Mouse (Mus musculus): Measurements from ENCODE around the gene Glt28d2.
"Not testable (repeated sequence)": the region's sequence is repeated elsewhere in the genome, so short reads cannot be mapped to it uniquely, and the experiment has no call there.

Gene Glt28d2

DNA sequence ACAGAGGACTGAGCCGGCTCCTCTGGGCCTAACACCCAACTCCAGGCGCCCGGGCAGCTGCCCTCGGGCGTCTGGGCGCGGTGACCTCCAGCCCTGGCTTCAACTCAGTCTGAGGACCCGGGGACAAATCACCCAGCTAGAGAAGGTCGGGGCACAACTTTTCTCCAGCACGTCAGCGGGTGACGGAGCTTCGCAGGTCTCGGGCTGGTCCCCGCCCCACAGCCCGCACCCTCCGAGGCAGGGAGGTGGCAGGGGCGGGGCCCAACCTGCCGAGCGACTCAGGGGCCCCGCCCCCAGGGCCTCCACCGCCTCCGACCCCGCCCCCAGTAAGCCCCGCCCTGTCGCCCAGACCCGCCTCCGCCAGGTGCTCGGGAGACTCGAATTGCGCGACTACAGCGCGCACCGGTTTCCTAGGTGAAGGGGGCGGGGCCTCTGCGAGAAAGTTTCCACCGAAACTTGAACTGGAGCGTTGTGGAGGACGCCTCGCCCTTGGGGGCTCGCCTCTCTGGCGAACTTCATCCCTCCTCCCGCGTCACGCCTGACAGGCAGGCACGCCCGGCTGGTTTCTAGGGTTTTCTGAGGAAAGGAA, at the start of gene Glt28d2, which contains the start of gene Gm37240:
TSS of gene Glt28d2 (minus strand) at position 278 of the 589 bp plus-strand sequence.
TSS of gene Gm37240 (minus strand) at position 280 of the 589 bp plus-strand sequence.
- peak; percentile 37 to 79 for DNase-seq (ENCODE audit: low spot score in 2 of 2)

DNA sequence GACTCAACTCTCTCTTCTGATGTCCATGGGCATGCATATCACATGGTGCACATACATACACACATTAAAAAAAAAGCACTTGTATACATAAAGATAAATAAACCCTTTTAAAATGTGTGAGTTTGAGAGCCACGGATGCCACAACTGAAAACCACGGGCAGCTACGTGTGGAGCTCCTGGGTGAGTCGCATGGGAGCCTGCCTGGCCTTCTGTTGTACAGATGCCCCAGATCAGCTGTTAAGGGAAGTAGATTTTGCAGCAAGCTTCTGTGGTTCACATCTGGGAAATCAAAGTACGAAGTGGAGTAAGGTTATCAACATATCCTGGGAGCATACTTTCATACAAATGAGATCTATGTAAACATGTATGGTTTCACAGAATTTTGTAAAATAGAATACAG, 46.3 kb upstream of the Glt28d2 start:
- no peak for DNase-seq (ENCODE audit: low spot score in 2 of 2)

DNA sequence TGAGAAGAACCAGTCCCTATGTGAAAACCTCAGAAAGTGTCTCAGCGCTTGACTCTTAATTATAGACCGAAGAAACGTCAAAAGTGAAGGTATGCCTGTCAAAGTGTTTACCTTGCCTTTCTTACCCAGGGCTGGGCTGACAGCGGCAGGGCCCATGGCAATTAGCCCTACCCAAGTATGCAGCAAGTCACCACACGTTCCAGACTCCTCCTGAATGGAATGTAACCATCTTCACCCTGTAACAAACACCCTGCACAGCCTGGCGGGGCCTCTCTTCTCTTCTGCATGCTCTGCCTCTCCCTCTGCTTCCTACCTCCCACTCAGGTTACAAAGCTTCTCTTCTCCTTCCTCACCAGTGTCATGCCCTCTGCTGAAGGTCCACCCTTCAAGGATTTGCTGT, 44.5 kb upstream of the Glt28d2 start:
- DNase-seq (ENCODE audit: low spot score in 2 of 2), result no peak

DNA sequence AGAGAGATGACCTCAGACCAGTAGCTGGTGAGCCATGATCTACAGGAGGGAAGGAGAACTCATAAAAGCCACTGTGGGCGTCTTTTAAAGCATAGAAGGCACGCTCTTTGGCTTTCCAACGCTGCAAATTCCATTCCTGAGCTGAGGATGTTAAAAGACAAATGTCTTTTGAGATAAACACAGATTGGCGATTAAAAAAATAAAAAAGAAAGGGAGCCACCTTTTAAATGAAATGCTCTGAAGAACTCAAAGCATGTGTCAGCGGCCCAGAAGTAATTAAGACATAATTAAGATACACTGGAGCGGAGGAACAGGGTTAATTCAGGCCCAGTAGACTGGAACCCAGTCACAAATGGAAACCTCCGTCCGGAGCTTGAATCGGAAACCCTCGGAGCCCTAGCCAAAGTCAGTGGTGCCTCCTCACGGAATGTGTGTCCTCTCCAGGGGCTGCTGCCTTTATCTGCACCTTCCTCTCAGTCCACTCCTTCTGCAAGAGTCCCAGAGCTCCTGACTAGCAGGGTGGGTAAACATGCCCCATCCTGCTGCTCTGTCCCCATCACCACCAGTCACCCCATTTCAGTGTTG, 43.4 kb upstream of the Glt28d2 start:
- DNase-seq (ENCODE audit: low spot score in 2 of 2), result no peak

DNA sequence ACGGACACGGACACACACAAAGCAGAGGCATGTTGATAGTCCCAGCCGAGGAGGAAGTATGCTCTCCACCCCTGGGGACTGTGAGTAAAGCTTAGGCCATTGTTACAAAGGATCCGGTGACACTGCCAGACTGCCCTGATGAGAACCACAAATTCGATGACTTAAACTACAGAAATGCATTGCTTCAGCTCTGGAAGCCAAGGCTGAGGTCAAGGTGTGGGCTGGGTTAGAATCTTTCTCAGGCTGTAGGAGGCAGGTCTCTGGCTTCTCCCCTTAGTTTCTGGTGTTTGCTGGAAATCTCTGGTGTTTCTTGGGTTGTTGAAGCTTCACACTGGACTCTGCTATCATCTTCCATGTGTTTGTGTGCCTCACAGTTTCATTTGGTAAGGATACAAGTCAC, 42.4 kb upstream of the Glt28d2 start:
- no peak for DNase-seq (ENCODE audit: low spot score in 2 of 2)

DNA sequence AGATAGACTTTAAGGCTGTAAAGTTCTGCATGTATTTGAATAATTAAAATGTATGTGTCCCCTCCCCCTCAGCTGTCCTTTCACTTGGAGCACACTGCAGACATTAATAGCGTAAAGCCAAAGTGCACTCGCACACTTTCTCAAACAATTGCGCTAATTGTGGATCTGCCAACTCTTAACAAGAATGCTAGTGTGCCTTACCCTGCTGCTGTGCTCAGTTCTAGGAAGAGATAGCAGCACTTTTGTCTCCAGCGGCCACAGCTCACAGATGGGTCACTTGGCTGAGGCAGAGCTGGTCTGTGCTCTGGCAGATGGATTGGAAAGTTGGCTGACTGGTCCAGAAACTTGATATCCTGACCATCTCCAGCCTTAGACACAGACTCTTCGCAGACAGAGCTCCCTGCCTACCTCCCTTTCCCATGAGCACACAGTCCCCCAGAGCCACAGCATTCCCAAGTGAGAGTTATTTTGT, 40.9 kb upstream of the Glt28d2 start:
- DNase-seq (ENCODE audit: low spot score in 2 of 2), result no peak

DNA sequence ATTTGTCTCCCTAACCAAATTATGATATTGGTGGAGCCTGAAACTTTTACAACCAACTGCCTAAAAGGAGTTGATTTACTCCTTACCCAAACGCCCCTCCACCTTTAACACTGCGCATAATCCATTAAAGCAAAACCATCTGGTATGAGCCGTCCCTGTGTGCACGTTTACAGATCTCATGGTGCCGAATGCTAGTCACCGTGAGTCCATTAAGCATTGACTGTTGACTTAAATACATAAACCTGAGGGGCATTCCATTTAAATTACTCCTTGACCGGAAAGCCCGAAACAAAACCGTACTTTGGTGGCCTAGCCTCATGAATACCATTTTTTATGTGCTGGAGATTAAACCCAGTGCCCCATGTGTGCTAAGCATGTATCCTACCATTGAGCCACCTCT, 40.0 kb upstream of the Glt28d2 start:
- DNase-seq (ENCODE audit: low spot score in 2 of 2), result no peak

DNA sequence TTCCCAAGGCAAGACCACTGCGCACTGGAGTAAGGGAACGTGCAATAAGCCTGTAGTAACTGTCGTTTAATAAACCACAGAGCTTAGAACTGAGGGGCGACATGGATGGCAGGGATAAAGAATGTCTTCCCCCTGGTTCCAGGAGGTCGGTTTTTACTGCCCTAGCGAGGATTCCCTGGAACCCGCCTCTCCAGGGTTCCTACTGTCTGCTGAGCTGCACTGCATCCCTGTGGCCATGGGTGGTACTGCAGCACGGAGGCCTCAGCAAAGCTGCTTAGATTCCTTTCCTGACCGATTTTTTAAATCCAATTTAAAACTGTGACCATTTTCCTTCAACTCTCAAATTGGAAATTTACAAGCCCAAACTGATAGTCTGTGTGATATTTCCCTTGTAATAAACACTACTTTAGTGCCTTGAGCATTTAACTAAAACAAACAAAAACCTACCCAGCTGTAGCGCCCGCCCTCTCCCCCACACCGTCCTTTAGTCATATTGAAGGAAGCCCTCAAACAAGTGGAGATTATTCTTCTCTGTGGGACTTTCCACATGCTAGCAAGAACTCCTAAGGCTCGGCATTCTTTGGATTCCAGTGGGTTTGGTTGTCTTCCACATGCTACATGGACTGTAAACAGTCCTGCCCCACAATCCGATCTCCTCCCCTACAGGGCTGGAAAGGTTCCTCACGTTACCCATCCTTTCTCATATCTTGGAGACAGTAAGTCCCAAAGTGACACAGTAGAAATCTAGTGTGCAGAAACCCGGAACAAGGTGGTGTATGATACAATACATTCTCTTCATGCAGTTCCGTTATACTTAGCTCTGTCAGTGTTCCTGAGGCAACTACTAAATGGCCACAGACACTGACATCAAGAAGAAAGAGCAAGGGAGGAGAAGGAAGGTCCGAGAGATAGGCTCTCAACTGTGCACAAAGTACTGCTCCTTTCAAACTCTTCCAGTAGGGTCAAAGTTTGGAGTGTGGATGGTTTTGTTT, 36.9 kb upstream of the Glt28d2 start:
- DNase-seq (ENCODE audit: low spot score in 2 of 2), result peak in 1 of 2 experiments; percentile 24

DNA sequence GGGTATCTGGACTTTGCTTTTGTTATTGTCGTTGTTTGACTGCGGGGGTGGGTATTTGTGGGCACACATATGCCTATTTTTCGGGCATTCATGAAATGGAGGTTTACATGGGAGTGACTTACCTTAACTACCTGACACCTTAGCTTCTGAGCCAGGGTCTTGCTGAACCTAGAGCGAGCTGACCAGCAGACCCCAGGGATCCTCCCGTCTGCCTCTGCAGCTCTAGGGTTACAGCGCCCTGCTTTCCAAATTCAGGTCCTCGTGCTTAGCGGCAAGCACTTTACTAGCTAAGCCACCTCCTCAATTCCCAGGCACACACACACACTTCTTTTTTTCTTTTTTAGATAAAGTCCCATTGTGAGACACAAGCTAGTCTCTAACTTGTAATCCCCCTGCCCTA, 36.0 kb upstream of the Glt28d2 start:
- no peak for DNase-seq (ENCODE audit: low spot score in 2 of 2)

DNA sequence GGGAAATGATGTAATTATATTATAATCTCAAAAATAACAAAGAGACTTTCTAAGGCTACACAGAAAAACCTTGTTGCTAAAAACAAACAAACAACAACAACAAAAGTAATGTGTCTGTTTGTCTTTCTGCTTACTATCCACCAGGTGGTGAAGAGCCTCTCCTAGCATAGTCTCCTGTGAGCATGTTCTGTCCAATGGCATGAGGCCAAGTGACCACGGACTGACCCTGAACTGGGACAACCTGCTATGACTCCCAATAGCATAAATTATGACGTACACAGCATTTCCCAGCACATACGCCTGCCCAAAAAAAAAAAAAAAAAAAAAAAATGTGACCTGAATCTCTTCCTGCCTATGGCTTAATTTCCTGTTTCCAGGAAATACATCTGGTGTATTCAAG, 35.0 kb upstream of the Glt28d2 start:
- DNase-seq (ENCODE audit: low spot score in 2 of 2), result no peak

DNA sequence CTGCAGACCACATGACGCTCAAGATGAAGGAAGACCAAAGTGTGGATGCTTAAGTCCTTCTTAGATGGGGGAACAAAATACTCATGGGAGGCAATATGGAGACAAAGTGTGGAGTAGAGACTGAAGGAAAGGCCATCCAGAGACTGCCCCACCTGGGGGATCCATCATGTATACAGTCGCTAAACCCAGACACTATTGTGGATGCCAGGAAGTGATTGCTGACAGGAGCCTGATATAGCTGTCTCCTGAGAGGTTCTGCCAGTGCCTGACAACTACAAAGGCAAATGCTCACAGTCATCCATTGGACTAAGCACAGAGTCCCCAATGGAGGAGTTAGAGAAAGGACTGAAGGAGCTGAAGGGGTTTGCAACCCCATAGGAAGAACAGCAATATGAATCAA, 33.4 kb upstream of the Glt28d2 start:
- not testable (repeated sequence) for DNase-seq (ENCODE audit: low spot score in 2 of 2)

DNA sequence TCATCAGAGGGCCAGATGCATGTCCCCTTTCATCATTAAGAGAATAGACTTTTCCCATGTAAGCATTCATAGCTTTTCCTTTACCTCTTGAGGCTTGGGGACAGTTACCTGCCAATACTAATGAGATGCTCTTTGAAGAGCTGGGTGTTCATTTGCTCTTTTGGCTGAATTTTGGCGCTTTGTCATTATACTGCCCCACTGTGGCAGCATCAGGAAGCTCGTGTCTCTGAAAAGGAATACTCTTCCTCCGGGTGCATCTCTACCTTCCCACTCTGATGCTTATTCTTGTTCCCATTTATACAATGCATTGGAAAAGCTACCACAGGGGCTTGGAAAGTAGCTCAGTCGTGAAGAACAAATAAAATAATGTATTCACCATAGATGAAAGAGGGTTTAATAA, 30.3 kb upstream of the Glt28d2 start:
- no peak for DNase-seq (ENCODE audit: low spot score in 2 of 2)

DNA sequence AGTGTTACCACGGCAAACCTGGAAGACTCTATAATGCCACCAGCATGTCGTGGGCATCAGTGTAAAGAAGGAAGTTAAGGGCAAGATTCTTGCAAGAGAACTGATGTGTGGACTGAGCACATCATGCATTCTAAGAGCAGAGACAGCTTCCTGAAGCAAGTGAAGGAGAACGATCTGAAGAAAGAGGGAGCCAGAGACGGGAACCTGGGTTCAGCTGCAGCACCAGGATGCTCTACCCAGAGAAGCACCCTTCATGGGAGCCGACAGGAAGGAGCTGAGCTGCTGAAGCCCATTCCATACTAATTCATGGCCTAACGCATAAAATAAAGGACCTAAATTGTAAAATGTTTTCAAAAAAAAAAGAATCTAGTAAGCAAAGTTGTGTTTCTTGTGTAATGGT, 27.5 kb upstream of the Glt28d2 start:
- DNase-seq (ENCODE audit: low spot score in 2 of 2), result no peak

DNA sequence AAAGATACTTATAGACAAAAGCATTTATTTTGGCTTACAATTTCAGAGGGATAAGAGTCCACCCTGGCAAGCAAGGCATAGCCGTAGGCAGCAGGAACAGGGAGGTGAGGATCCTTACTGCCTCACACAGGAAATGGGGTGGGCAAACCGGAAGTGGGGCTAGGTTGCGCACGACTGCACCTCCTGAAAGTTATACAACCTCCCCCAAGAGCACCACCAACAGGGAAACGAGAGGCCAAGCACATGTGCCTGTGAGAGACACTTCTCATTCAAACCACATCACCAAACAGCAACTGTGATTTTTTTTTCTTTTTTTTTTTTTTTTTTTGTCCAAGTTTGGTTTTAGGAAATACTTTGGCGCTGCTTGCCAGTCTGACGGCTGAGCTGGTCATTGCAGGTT, 19.8 kb upstream of the Glt28d2 start:
- no peak for DNase-seq (ENCODE audit: low spot score in 2 of 2)

DNA sequence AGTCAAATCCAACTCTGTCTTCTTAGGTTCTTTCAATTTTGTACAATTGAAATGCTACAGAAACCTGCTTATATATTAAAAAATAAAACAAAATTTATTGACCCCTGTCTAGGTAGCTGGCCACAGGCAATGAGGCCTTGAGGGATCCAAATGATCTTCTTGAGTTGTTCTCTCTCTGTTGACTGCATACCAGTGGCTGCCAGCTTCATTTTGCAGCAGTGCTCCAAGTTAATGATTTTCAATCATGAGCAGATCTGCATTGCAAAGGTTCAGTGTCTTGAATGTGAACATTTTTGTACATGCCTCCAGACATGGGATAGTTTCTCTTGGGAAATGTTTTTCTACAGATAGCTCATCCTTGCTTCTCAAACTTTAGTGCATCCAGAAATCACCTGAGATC, 17.1 kb upstream of the Glt28d2 start:
- DNase-seq (ENCODE audit: low spot score in 2 of 2), result no peak

DNA sequence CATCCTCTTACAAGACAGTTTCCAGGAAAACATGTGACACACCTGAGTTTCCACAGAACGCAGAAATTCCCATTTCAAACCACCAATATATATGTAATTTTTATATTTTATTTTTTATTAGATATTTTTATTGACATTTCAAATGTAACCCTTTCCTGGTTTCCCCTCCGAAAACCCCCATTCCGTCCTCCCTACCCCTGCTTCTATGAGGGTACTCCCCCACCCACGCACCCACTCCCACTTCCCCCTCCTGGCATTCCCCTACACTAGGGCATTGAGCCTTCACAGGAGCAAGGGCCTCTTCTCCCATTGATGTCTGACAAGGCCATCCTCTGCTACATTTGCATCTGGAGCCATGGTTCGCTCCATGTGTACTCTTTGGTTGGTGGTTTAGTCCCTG, 7.7 kb upstream of the Glt28d2 start:
- no peak for DNase-seq (ENCODE audit: low spot score in 2 of 2)

DNA sequence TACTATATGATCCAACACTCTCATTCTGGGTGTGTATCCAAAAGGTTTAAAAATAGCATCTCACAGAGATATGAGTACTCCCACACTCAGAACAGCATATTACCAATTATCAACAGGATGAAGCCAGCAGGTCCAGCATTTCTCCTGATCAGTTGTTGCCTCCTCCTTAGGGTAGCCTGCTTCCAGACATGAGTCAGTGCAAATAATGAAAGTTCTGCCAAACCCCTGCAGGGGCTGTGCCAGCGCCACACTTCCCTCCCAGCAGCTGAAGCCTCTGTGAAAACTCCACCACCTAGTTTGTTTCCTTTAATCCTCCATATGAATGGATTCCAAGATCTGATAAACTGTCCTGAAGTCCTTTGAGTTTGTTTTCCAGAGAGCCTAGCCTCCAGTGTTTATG, 4.3 kb upstream of the Glt28d2 start:
- DNase-seq (ENCODE audit: low spot score in 2 of 2), result no peak

DNA sequence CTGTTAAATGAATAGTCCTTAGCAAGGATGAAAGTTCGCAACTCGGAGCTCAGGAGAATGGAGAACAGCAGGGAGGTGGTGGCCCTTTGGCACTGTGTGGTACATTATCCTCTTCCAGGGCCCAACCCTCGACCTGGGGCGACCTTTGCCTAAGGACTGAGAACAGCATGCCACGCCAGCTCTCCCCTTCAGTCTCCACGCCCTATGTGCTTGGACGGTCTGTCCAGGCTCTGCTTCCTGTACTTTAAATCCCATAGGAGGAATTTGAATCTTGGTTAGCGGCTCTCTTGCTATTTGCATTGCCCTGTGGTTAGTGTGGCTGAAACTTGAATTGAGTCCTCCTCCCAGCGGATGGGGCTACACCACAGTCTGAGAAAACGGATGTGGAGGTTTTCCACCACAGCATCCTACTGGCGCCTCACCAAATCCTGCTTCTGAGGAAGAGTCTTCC, 930 bp upstream of the Glt28d2 start:
- peak; percentile 29 to 32 for DNase-seq (ENCODE audit: low spot score in 2 of 2)

DNA sequence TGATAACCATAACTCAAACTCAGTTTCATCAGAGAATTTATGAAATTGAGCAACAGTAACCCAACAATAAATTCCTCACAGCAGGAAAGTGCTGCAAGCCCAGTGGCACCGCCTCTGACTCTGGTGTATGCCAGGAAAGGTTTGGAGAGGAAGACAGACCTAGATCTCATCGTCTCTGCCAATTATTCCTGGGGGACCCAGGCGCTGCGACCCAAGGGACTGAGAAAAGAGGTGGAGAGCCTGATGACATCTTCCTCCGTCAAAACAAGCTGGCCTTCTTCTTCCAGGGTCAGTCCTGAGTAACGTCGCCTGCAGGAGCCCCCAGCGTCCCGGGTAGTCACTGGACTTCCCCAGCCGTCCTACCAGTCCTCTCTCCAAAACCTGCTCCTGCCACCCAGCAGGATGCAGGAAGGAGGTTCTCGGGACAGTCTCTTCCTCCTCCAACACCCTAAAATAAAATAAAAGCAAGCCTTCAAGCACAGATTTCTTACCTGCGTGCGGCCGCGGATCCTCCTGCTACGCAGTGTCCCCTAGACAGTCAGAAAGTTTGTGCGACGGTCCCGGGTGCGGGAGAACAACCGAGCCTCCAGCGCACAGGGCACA, 579 bp downstream of the Glt28d2 start:
- DNase-seq (ENCODE audit: low spot score in 2 of 2), result no peak

DNA sequence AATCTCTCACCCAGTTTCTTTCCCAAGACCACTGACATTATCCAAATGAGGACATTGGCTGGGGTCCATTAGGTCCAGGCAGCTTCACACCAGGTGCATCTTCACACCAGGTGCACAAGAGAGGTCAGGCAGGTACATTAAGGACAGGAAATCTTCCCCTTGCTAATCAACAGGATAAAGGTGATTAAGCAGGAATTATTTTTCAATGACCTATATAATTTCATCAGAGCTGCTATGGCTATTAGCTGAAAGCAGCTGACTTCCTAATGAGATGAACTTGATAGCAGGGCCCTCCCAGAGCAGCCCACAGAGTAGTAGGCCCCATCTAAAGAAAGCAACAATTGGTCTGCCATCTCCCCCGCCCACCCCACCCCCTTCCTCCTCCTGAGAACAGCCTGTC, 1.4 kb downstream of the Glt28d2 start:
- DNase-seq (ENCODE audit: low spot score in 2 of 2), result no peak

DNA sequence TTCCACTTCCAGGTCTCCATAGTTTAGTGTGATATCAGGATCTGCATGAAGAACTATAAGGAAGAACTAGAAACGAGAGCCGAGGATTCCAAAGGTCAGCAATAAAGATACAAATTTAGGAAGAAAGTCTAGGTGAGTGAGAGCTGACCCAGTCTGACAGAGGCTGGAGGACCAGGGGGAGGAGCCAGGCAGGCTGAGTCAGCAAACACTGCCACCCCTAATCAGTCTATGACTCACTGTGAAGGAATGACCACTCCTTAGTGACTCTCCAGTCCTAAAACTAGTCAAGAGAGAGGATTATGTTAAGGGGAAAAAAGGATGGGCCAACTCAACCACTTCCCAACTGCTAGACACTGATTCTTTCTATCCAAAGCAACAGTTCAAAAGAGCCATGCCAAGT, 6.6 kb downstream of the Glt28d2 start:
- DNase-seq (ENCODE audit: low spot score in 2 of 2), result no peak

DNA sequence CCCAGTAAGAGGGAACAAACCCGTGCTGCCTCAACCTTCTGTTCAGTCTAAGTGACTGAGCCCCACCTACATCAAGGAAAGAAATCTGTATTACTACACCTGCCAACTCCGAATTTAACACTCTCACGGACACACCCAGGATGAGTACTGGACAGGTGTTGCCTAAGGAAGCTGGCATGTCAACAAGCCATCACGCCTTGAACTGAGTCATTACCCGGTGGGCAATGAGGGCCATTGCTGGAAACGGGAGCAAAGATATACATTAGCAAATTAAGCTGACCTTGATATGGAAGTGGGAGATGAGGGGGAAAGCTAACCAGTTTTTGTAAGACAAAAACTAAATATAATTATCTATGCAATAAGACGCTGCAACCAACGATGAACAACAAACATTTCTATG, 7.2 kb downstream of the Glt28d2 start:
- DNase-seq (ENCODE audit: low spot score in 2 of 2), result no peak

All from natural killer cell, adult 2 months (primary cell).